Mouse (Mus musculus) forelimb bud, embryonic 11.5 days (tissue): ENCODE results near the gene Olfr1020.

Source experiments
- DNase-seq: peaks from one replicate; pipeline ENCODE4 v3.0.0-alpha.2; 2012; ENCODE audit warnings: low read depth, low spot score

Olfr1020 gene

DNA sequence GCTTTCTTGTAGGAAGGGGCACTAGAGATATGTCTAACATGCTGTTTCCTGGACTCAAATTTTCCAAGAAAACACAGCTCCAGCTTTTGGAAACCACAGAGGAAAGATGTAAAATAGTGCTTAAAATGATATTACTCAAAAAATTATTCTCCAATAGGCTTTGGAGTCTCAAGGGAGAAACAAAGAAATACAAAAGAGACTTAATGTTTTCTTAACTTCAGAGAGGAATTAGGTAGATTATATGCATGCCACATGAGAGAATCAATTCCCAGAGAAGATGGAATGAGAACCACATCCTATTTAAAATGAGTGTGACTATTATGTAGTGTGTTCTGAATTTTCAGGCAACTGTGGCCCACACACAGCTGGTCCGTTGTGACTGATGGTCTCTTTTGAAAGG is at the start of gene Olfr1020:
TSS of gene Olfr1020 (plus strand) at position 301 of the 400 bp plus-strand sequence.
- DNase-seq, result no peak

DNA sequence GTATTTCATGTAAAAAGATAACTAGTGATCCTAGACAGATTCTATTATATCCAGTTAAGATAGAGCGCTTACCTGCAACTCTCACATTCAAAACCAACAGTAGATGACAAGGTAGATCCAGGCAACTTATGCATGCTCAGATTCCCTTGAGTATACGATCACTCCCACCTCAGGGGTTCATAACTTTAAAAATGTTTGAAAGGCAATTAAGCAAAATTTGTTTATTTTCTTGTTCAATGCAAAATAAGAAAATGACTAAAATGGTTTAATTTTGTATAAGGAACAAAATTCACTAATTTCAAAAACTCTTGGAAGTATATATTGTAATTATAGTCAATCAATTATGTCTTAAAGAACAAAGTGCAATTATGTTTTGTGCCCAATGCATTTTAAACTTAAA is 44.4 kb upstream of the Olfr1020 start, which contains the start of gene Olfr1016:
TSS of gene Olfr1016 (minus strand) at position 101 of the 400 bp plus-strand sequence.
- no peak for DNase-seq

- peak; percentile 13 for DNase-seq
Observed at GRCm38 (mm10) chr2:85804501-85804900, 42.3 kb upstream of the Olfr1020 start.

DNA sequence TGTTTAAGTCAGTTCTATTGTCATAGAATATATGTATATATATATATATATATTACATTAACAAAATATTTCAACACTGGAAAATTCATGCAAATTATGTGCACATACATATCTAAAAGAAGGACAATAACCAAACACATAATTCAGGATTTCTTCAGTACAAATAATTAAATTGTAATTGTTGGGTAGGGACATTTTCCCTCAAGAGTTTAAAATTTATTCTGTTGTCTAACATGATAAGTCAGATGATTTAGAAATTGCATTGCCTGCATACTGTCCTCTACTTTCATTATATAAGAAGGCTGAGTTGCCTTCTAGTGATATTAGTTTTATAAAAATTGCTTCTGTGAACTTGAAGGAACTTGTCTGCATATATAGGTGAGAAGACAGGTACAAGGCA is 28.7 kb upstream of the Olfr1020 start, which contains the start of gene Olfr1018:
TSS of gene Olfr1018 (plus strand) at position 301 of the 400 bp plus-strand sequence.
- no peak for DNase-seq

DNA sequence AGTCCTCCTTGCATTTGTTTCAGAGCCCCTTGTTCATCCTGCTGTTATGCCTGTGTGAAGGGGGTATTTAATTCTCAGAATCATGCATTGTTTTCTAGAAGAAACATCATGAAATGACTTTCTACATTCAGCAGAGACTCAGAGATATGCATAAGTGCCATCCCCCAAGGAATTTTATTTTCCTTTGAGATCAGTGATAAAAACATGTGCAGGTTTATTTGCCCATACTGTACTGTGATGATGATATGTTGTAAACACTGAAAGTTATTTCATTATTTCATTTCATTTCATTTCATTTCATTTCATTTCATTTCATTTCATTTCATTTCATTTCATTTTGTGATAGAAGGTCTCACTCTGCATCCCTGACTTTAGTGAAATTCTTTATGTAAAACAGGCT is 1.4 kb upstream of the Olfr1020 start, which contains the start of gene Olfr1019:
TSS of gene Olfr1019 (minus strand) at position 101 of the 400 bp plus-strand sequence.
- no peak for DNase-seq

DNA sequence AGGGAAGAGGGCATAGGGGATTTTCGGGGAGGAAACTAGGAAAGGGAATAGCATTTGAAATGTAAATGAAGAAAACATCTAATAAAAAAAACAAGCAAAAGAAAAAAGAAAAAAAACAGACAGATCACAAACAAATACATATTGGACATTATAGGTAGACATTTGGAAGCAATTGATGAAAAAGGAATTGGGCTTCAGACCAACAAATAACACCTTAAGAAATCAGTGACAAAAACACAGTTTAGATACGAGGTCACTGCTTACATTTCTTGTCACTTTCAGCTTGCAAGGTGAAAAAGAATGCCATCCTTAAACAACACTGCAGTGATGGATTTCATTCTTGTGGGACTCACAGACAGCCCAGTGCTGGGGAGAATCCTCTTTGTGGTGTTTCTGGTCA is 21.5 kb downstream of the Olfr1020 start, which contains the start of gene Olfr1022:
TSS of gene Olfr1022 (plus strand) at position 301 of the 400 bp plus-strand sequence.
- DNase-seq, result no peak

DNA sequence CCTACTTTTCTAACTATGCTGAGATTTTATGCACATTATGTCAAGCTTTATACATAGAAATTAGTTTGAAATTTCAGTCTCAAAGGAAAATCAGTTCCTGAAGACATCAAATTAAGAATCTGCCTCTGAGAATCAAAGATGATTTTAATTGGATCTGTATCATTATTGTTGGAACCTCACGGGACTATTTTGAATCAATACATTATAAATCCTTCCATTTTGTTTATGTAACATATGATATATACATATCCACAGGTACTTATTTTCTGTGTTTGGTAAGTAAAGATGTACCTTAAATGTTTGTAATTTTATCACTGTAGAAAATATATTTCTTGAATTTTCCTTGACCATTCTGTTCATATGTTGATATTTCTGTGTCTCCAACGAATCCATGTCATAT is 38.5 kb downstream of the Olfr1020 start, which contains the start of gene Olfr1023:
TSS of gene Olfr1023 (plus strand) at position 301 of the 400 bp plus-strand sequence.
- no peak for DNase-seq
